Mouse (Mus musculus) MEL (cell line): ENCODE results near the gene Pspc1. TPM values are rescaled to one million over a fixed set of nuclear protein-coding genes. Genes with fewer than 3 reads are reported as not detected.

Experiments used
- DNase-seq: peaks from one replicate; pipeline ENCODE4 v3.0.0; 2011; ENCODE audit warnings: low read depth, low spot score
- H3K27ac ChIP-seq: 2 replicates; pipeline ENCODE4 v1.5.1; 2012; ENCODE audit warnings: low read depth, mild to moderate bottlenecking, control low read depth, low read length, moderate library complexity; ENCODE audit not compliant: control insufficient read depth
- H3K27me3 ChIP-seq, 2 experiments: fragments of 150-350 bp in 1 of 2; sonication (generic) in 1 of 2; 2 replicates each; pipeline ENCODE4 v1.6.1; 2012; ENCODE audit warnings: low read length in 2 of 2, mild to moderate bottlenecking in 2 of 2, improper control_type of control experiment in 1 of 2, moderate library complexity in 1 of 2; ENCODE audit not compliant: insufficient read depth in 2 of 2, control insufficient read depth in 1 of 2
- H3K36me3 ChIP-seq, 2 experiments: 2 replicates each; pipeline ENCODE4 v1.6.1; 2012 to 2014; ENCODE audit warnings: low read length in 2 of 2, improper control_type of control experiment in 1 of 2, inconsistent platforms in 1 of 2, mild to moderate bottlenecking in 1 of 2; ENCODE audit not compliant: insufficient read depth in 2 of 2, control insufficient read depth in 1 of 2
- H3K4me1 ChIP-seq, 2 experiments: fragments of 150-350 bp in 1 of 2; sonication (generic) in 1 of 2; 2 replicates each; pipeline ENCODE4 v1.6.1; 2012; ENCODE audit warnings: low read length in 2 of 2, improper control_type of control experiment in 1 of 2, mild to moderate bottlenecking in 1 of 2; ENCODE audit not compliant: insufficient read depth in 2 of 2, control insufficient read depth in 1 of 2
- H3K4me3 ChIP-seq, 2 experiments: fragments of 150-350 bp in 1 of 2; sonication (generic) in 1 of 2; 2 replicates each; pipeline ENCODE4 v1.5.1; 2012; ENCODE audit warnings: low read depth in 2 of 2, low read length in 2 of 2, mild to moderate bottlenecking in 2 of 2, moderate library complexity in 2 of 2, control low read depth in 1 of 2, improper control_type of control experiment in 1 of 2; ENCODE audit not compliant: control insufficient read depth in 1 of 2, insufficient read depth in 1 of 2
- H3K79me2 ChIP-seq: 2 replicates; pipeline ENCODE4 v1.6.1; 2012; ENCODE audit warnings: mild to moderate bottlenecking, low read length, moderate library complexity; ENCODE audit not compliant: control insufficient read depth, poor library complexity, insufficient read depth
- H3K9ac ChIP-seq: 2 replicates; pipeline ENCODE4 v1.6.1; 2012; ENCODE audit warnings: low read depth, mild to moderate bottlenecking, control low read depth, low read length, moderate library complexity; ENCODE audit not compliant: control insufficient read depth, poor library complexity, severe bottlenecking
- H3K9me3 ChIP-seq: fragments of 150-350 bp; sonication (generic); replicated peaks from 2 replicates; pipeline ENCODE4 v1.6.1; 2012; ENCODE audit warnings: mild to moderate bottlenecking, low read length, improper control_type of control experiment, moderate library complexity; ENCODE audit not compliant: insufficient read depth
- BHLHE40 ChIP-seq: IDR thresholded peaks from 2 replicates; pipeline ENCODE4 v1.6.1; 2012; ENCODE audit warnings: low read depth, mild to moderate bottlenecking, inconsistent platforms, low read length, improper control_type of control experiment, borderline replicate concordance
- CTCF ChIP-seq, 3 experiments: IDR thresholded peaks in 2 of 3; conservative IDR thresholded peaks in 1 of 3; 2 replicates each; pipeline ENCODE4 v1.5.1; 2011 to 2012; ENCODE audit warnings: low read length in 3 of 3, low read depth in 2 of 3, mild to moderate bottlenecking in 2 of 3, improper control_type of control experiment in 1 of 3, inconsistent platforms in 1 of 3, mixed read lengths in 1 of 3, moderate library complexity in 1 of 3; ENCODE audit not compliant: control insufficient read depth in 1 of 3, insufficient read depth in 1 of 3, poor library complexity in 1 of 3, severe bottlenecking in 1 of 3
- EP300 ChIP-seq, 2 experiments: IDR thresholded peaks; 2 replicates each; pipeline ENCODE4 v1.6.1; 2011; ENCODE audit warnings: improper control_type of control experiment in 2 of 2, low read length in 2 of 2, low read depth in 1 of 2, mild to moderate bottlenecking in 1 of 2
- ETS1 ChIP-seq: IDR thresholded peaks from 2 replicates; pipeline ENCODE4 v1.6.1; 2012; ENCODE audit warnings: low read depth, mild to moderate bottlenecking, inconsistent platforms, low read length, improper control_type of control experiment, moderate library complexity
- GATA1 ChIP-seq: IDR thresholded peaks from 2 replicates; pipeline ENCODE4 v1.6.1; 2011; ENCODE audit warnings: low read depth, low read length, improper control_type of control experiment
- MEF2A ChIP-seq: IDR thresholded peaks from 2 replicates; pipeline ENCODE4 v1.6.1; 2014; ENCODE audit warnings: low read depth, mild to moderate bottlenecking, inconsistent platforms, low read length, improper control_type of control experiment; ENCODE audit not compliant: poor library complexity, insufficient replicate concordance, severe bottlenecking; ENCODE audit errors: extremely low read depth
- MXI1 ChIP-seq: IDR thresholded peaks from 2 replicates; pipeline ENCODE4 v1.6.1; 2011; ENCODE audit warnings: mild to moderate bottlenecking, low read depth, low read length, improper control_type of control experiment
- MYC ChIP-seq: IDR thresholded peaks from 2 replicates; pipeline ENCODE4 v1.6.1; 2011; ENCODE audit warnings: low read depth, mild to moderate bottlenecking, low read length, improper control_type of control experiment, moderate library complexity
- NRF1 ChIP-seq: IDR thresholded peaks from 2 replicates; pipeline ENCODE4 v1.6.1; 2014; ENCODE audit warnings: low read depth, mild to moderate bottlenecking, inconsistent platforms, low read length, improper control_type of control experiment, moderate library complexity; ENCODE audit not compliant: poor library complexity, insufficient read depth, severe bottlenecking
- SIN3A ChIP-seq: IDR thresholded peaks from 2 replicates; pipeline ENCODE4 v1.6.1; 2012; ENCODE audit warnings: low read length, improper control_type of control experiment, inconsistent platforms
- TBP ChIP-seq: IDR thresholded peaks from 2 replicates; pipeline ENCODE4 v1.8.0; 2011; ENCODE audit warnings: low read depth, low read length, improper control_type of control experiment
- UBTF ChIP-seq: IDR thresholded peaks from 2 replicates; pipeline ENCODE4 v1.6.1; 2012; ENCODE audit warnings: low read depth, mild to moderate bottlenecking, inconsistent platforms, low read length, improper control_type of control experiment, moderate library complexity, borderline replicate concordance; ENCODE audit not compliant: insufficient read depth
- USF1 ChIP-seq: IDR thresholded peaks from 2 replicates; pipeline ENCODE4 v1.6.1; 2014; ENCODE audit warnings: low read depth, mild to moderate bottlenecking, inconsistent platforms, low read length, improper control_type of control experiment, moderate library complexity
- ZNF384 ChIP-seq: IDR thresholded peaks from 2 replicates; pipeline ENCODE4 v1.6.1; 2012; ENCODE audit warnings: low read depth, mild to moderate bottlenecking, inconsistent platforms, low read length, improper control_type of control experiment
- polyA plus RNA-seq, 2 experiments: library from polyadenylated mRNA; stranded (reverse) in 1 of 2; unstranded in 1 of 2; fragments of >175 nt in 1 of 2; fragments of >200 nt in 1 of 2; gene quantifications; 2 replicates each; pipeline versions ENCODE4 v1.2.1 to v1.2.4; 2012; ENCODE audit warnings: low replicate concordance in 2 of 2, low read depth in 1 of 2; ENCODE audit not compliant: insufficient read length in 2 of 2, insufficient read depth in 1 of 2, missing spikeins in 1 of 2
- total RNA-seq: library from RNA; depleted of rRNA; stranded (reverse); fragments of 300-350 nt; gene quantifications from 2 replicates; pipeline ENCODE4 v1.2.3, GENCODE M21; 2012

Gene Pspc1
- total and polyA plus RNA-seq, 3 experiments, result 36.1 to 68.2 (median 48.8) TPM

- peaks cover 10 to 11% of the 10 kb centered on the region in 2 experiments for H3K4me1 ChIP-seq
- DNase-seq, result peak; percentile 76
- TF ChIP-seq MYC, result peak; percentile 57; the same call in 1 of the 2 replicates
- TF ChIP-seq MXI1, result peak; percentile 76
- no peak; the same call in 1 of the 2 replicates for TF ChIP-seq SIN3A
- TF ChIP-seq NRF1, result 0 out of 2 replicates have a peak, but pooled peaks have one; percentile 6
Measured at GRCm38 (mm10) chr14:56777360-56778136, 568 bp downstream of the Pspc1 start.

GRCm38 (mm10) chr14:56776571-56777238 is 1.4 kb downstream of the Pspc1 start:
- peaks cover 10 to 11% of the 10 kb centered on the region in 2 experiments for H3K4me1 ChIP-seq
- peaks cover 5 to 32% of the 10 kb centered on the region in 2 experiments for H3K36me3 ChIP-seq
- H3K79me2 ChIP-seq, result peaks cover 58% of the 10 kb centered on the region
- no peaks in the 10 kb centered on the region for H3K9me3 ChIP-seq
- TF ChIP-seq TBP (peak; percentile 68), ZNF384 (peak; percentile 55), CTCF (IDR thresholded peaks at IDR 0.05 in 2 of 3, conservative IDR thresholded peaks at IDR 0.05 in 1 of 3; ENCODE audit: control insufficient read depth in 1 of 3, insufficient read depth in 1 of 3, low read depth in 2 of 3, low read length in 3 of 3, poor library complexity in 1 of 3, severe bottlenecking in 1 of 3) (peak in 1 of 3 experiments; percentile 10; a peak in 1 of 6 replicates), BHLHE40 (no peak), GATA1 (no peak), UBTF (no peak)
- DNase-seq, result peak; percentile 62
- H3K27me3 ChIP-seq, result no peaks in the 10 kb centered on the region
- H3K27ac ChIP-seq, result no peak overlapping the region
- H3K4me3 ChIP-seq, result peak overlapping the region; percentile 74 to 97
- H3K9ac ChIP-seq, result peak overlapping the region; percentile 90

More at GRCm38 (mm10) chr14:56777360-56778136, 568 bp downstream of the Pspc1 start:
- H3K9ac ChIP-seq, result peak overlapping the region; percentile 90
- no peaks in the 10 kb centered on the region for H3K27me3 ChIP-seq
- no peaks in the 10 kb centered on the region for H3K9me3 ChIP-seq
- peaks cover under 1 to 32% of the 10 kb centered on the region in 2 experiments for H3K36me3 ChIP-seq
- H3K79me2 ChIP-seq, result peaks cover 52% of the 10 kb centered on the region
- H3K27ac ChIP-seq, result peak overlapping the region; percentile 88
- peak overlapping the region; percentile 74 to 97 for H3K4me3 ChIP-seq

- H3K27ac ChIP-seq, result no peak overlapping the region
- peak overlapping the region; percentile 19 for H3K9ac ChIP-seq
- H3K9me3 ChIP-seq, result no peaks in the 10 kb centered on the region
- no peaks in the 10 kb centered on the region for H3K27me3 ChIP-seq
- H3K4me1 ChIP-seq, result peaks cover 10 to 11% of the 10 kb centered on the region in 2 experiments
- no peak for DNase-seq
- peaks cover 65% of the 10 kb centered on the region for H3K79me2 ChIP-seq
- H3K36me3 ChIP-seq, result peaks cover 15 to 32% of the 10 kb centered on the region in 2 experiments
- H3K4me3 ChIP-seq, result peak overlapping the region; percentile 43 to 74
- TF ChIP-seq EP300 (IDR thresholded peaks at IDR 0.05; ENCODE audit: low read depth in 1 of 2, low read length in 2 of 2) (peak; percentile 8 to 21; a peak in 2 of 4 replicates), ETS1 (peak; percentile 11; the same call in 1 of the 2 replicates), USF1 (no peak), SIN3A (peak; percentile 34; the same call in 1 of the 2 replicates), GATA1 (peak; percentile 76), MEF2A (no peak)
- TF ChIP-seq, all 39 proteins: peak for 4
Measured at GRCm38 (mm10) chr14:56775416-56775815, 2.7 kb downstream of the Pspc1 start.
